ENCODE assay signal across 10 mouse cellular contexts in the genomic region with DNA sequence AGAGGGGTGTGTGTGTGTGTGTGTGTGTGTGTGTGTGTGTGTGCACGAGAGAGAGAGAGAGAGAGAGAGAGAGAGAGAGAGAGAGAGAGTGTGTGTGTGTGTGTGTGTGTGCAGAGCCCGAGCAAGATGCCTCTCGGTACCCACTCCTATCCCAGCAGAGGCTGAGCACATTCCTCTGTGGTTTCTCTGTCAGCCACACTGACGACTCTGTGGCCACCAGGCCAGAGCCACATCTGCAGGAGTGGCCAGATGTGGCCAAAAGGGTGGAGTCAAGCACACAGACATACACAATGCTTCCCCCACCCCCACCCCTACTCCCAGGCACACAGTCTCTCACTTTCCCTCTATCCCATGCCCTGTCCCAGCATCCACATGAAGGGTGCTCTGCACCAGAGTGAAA. TPM values are rescaled to one million over a fixed set of nuclear protein-coding genes. Genes with fewer than 3 reads are reported as not detected.
DNase-seq lines count a peak whose midpoint lies in the region; ATAC-seq and TF ChIP-seq lines count a peak whose summit lies in the region.
"Had no signal": no experiment of that assay in that cellular context is flagged by ENCODE, and none has a peak within 500 bp of the region (broad histone marks: within the 10 kb centered on the region; RNA-seq: fewer than 3 reads in every experiment).

No protein-coding gene starts in this region.

- H3K79me2 ChIP-seq in C2C12 (ENCODE audit: control insufficient read depth, insufficient read depth), result peaks cover 50% of the 10 kb centered on the region

- peak overlapping the region; percentile 58 for H3ac ChIP-seq in C2C12 (ENCODE audit: control insufficient read depth, insufficient read length, low read depth)

- H3K4me1 ChIP-seq in hindbrain, embryonic 10.5 days (replicated peaks), result peaks cover 60% of the 10 kb centered on the region
- peaks cover 10% of the 10 kb centered on the region; the same call in 1 of the 2 replicates for H3K4me1 ChIP-seq in hindbrain, embryonic 11.5 days (replicated peaks; ENCODE audit: control insufficient read depth, insufficient read depth, low read length)
- H3K4me1 ChIP-seq in hindbrain, embryonic 16.5 days (ENCODE audit: control insufficient read depth, insufficient read depth, low read depth, low read length), result peaks cover 34% of the 10 kb centered on the region

- H3K27me3 ChIP-seq in hindbrain, embryonic 10.5 days (ENCODE audit: insufficient read depth, poor library complexity, severe bottlenecking), result no peaks in the 10 kb centered on the region
- no peaks in the 10 kb centered on the region for H3K27me3 ChIP-seq in hindbrain, embryonic 11.5 days (ENCODE audit: control insufficient read depth, insufficient read depth, low read length)
- no peaks in the 10 kb centered on the region for H3K27me3 ChIP-seq in C2C12 (ENCODE audit: control insufficient read depth, insufficient read depth, insufficient read length)
- H3K27me3 ChIP-seq in hindbrain, embryonic 16.5 days (replicated peaks; ENCODE audit: control insufficient read depth, insufficient read depth, low read length), result no peaks in the 10 kb centered on the region

- peak overlapping the region; percentile 81 for H3K27ac ChIP-seq in hindbrain, embryonic 10.5 days
- no peak overlapping the region; the same call in 1 of the 2 replicates for H3K27ac ChIP-seq in hindbrain, embryonic 11.5 days (ENCODE audit: low read depth, low read length)
- no peak overlapping the region for H3K27ac ChIP-seq in hindbrain, embryonic 16.5 days (ENCODE audit: low read depth, low read length)

- ATAC-seq in hindbrain, embryonic 11.5 days (ENCODE audit: low FRiP score), result no peak
- 0 out of 2 replicates have a peak, but pooled peaks have one; percentile 32 for ATAC-seq in hindbrain, embryonic 16.5 days

- no peak overlapping the region for H3K4me2 ChIP-seq in hindbrain, embryonic 11.5 days (replicated peaks; ENCODE audit: low read depth, low read length)
- no peak overlapping the region for H3K4me2 ChIP-seq in hindbrain, embryonic 16.5 days (ENCODE audit: low read length)

- TF ChIP-seq CTCF in C2C12 (IDR thresholded peaks at IDR 0.05; ENCODE audit: control insufficient read depth, insufficient read depth, insufficient read length), result no peak

- no peak for DNase-seq in hindbrain, embryonic 10.5 days (ENCODE audit: low spot score)
- DNase-seq in hindbrain, embryonic 11.5 days (ENCODE audit: low spot score), result no peak
- DNase-seq in 3134 (ENCODE audit: extremely low read depth, insufficient read length, low spot score), result peak; percentile 81
- DNase-seq in adrenal gland, postnatal 4 days (ENCODE audit: low spot score in 2 of 2), result no peak
- DNase-seq in urinary bladder, adult 18-20 months (ENCODE audit: low spot score in 2 of 2), result no peak
- no peak for DNase-seq in B cell, adult 2 months
- DNase-seq: adrenal gland, postnatal 10 days; gastrocnemius, postnatal 36 days had no signal

- H3K9me3 ChIP-seq in hindbrain, embryonic 10.5 days, result no peaks in the 10 kb centered on the region
- H3K9me3 ChIP-seq in hindbrain, embryonic 11.5 days (ENCODE audit: control insufficient read depth, low read length), result no peaks in the 10 kb centered on the region
- no peaks in the 10 kb centered on the region for H3K9me3 ChIP-seq in hindbrain, embryonic 16.5 days (ENCODE audit: control insufficient read depth, low read length)

- H3K4me3 ChIP-seq in hindbrain, embryonic 10.5 days, result 0 out of 2 replicates have a peak overlapping the region, but pooled peaks have one; percentile 22
- H3K4me3 ChIP-seq in hindbrain, embryonic 11.5 days (ENCODE audit: low read depth, low read length), result no peak overlapping the region
- H3K4me3 ChIP-seq in C2C12 (ENCODE audit: insufficient read depth, poor library complexity, severe bottlenecking), result no peak overlapping the region
- H3K4me3 ChIP-seq in hindbrain, embryonic 16.5 days (ENCODE audit: low read length), result no peak overlapping the region

- H3K36me3 ChIP-seq in hindbrain, embryonic 10.5 days, result peaks cover 44% of the 10 kb centered on the region
- H3K36me3 ChIP-seq in hindbrain, embryonic 11.5 days (ENCODE audit: control insufficient read depth, insufficient read depth, low read length), result peaks cover 7% of the 10 kb centered on the region
- peaks cover 20% of the 10 kb centered on the region for H3K36me3 ChIP-seq in C2C12 (ENCODE audit: control insufficient read depth, insufficient read depth)
- H3K36me3 ChIP-seq in hindbrain, embryonic 16.5 days (ENCODE audit: control insufficient read depth, insufficient read depth, low read length), result peaks cover 9% of the 10 kb centered on the region

- no peak overlapping the region for H3K9ac ChIP-seq in hindbrain, embryonic 11.5 days (ENCODE audit: low read depth, low read length)
- H3K9ac ChIP-seq in hindbrain, embryonic 16.5 days (ENCODE audit: low read depth, low read length), result no peak overlapping the region

- 38% methylated on average over 4 of the region's 4 CpGs for WGBS in hindbrain, embryonic 10.5 days
- 13% methylated on average over 1 of the region's 4 CpGs for WGBS in hindbrain, embryonic 11.5 days
- 26% methylated on average over 3 of the region's 4 CpGs for whole genome bisulfite sequencing in hindbrain, embryonic 16.5 days

- peaks cover 9% of the 10 kb centered on the region for H3K79me3 ChIP-seq in C2C12 (ENCODE audit: low read depth)

TF ChIP-seq in C2C12, 6 proteins besides CTCF, POLR2A, EP300 and RAD21:
- no peak for TF ChIP-seq FOSL1 (IDR thresholded peaks at IDR 0.05; ENCODE audit: insufficient read depth, low read length, poor library complexity, severe bottlenecking)
- peak; percentile 37 for TF ChIP-seq MAX (IDR thresholded peaks at IDR 0.05)
- no peak for TF ChIP-seq USF1 (IDR thresholded peaks at IDR 0.05; ENCODE audit: low read depth)
- TF ChIP-seq MYOG (IDR thresholded peaks at IDR 0.05; ENCODE audit: control insufficient read depth, extremely low read depth, insufficient read length), result no peak
- TF ChIP-seq MYOD1 (IDR thresholded peaks at IDR 0.05; ENCODE audit: control insufficient read depth, insufficient read length, low read depth), result peak; percentile 68
- no peak for TF ChIP-seq CEBPB (IDR thresholded peaks at IDR 0.05; ENCODE audit: low read depth)
TF ChIP-seq in C2C12: peak in this region for 2.

RNA-seq across cellular contexts. Expression of gene G6pc3, which starts 19.4 kb away (rescaled TPM):
- polyA plus RNA-seq in hindbrain, embryonic 10.5 days (2016; fragmentation: Nextera tagmentation; extraction: Ambion mirVana), result 32.3 and 37.8 TPM in 2 replicates
- polyA plus RNA-seq in hindbrain, embryonic 11.5 days (2014; fragmentation: Nextera tagmentation; extraction: Ambion mirVana), result 28.8 and 31.9 TPM in 2 replicates
- 40.4 TPM for polyA plus RNA-seq in C2C12 (2012; fragmentation: generic; extraction: Trizol)
- 44.3 and 45.9 TPM in 2 replicates for polyA plus RNA-seq in hindbrain, embryonic 16.5 days (2015; fragmentation: Nextera tagmentation; extraction: Ambion mirVana)
- 10 to 100 TPM; 86.3 to 93.3 TPM for total RNA-seq in adrenal gland, postnatal 4 days (2021)

RNA-seq across cellular contexts. Expression of gene Hdac5, which starts 21.1 kb away (rescaled TPM):
- polyA plus RNA-seq in hindbrain, embryonic 10.5 days (2016; fragmentation: Nextera tagmentation; extraction: Ambion mirVana), result 70.3 and 101 TPM in 2 replicates
- 32.2 and 36.6 TPM in 2 replicates for polyA plus RNA-seq in hindbrain, embryonic 11.5 days (2014; fragmentation: Nextera tagmentation; extraction: Ambion mirVana)
- 74.9 TPM for polyA plus RNA-seq in C2C12 (2012; fragmentation: generic; extraction: Trizol)
- 75.8 and 83.0 TPM in 2 replicates for polyA plus RNA-seq in hindbrain, embryonic 16.5 days (2015; fragmentation: Nextera tagmentation; extraction: Ambion mirVana)
- 100 to 1,000 TPM; 123 to 125 TPM for total RNA-seq in adrenal gland, postnatal 4 days (2021)

RNA-seq across cellular contexts. Expression of gene Lsm12, which starts 23.8 kb away (rescaled TPM):
- polyA plus RNA-seq in hindbrain, embryonic 10.5 days (2016; fragmentation: Nextera tagmentation; extraction: Ambion mirVana), result 119 and 148 TPM in 2 replicates
- polyA plus RNA-seq in hindbrain, embryonic 11.5 days (2014; fragmentation: Nextera tagmentation; extraction: Ambion mirVana), result 76.0 and 80.1 TPM in 2 replicates
- polyA plus RNA-seq in C2C12 (2012; fragmentation: generic; extraction: Trizol), result 43.0 TPM
- 99.0 and 116 TPM in 2 replicates for polyA plus RNA-seq in hindbrain, embryonic 16.5 days (2015; fragmentation: Nextera tagmentation; extraction: Ambion mirVana)
- total RNA-seq in adrenal gland, postnatal 4 days (2021), result 10 to 100 TPM; 83.5 to 83.6 TPM

RNA-seq across cellular contexts. Expression of gene BC030867, which starts 39.8 kb away (rescaled TPM):
- polyA plus RNA-seq in hindbrain, embryonic 10.5 days (2016; fragmentation: Nextera tagmentation; extraction: Ambion mirVana), result 20.9 and 28.3 TPM in 2 replicates
- polyA plus RNA-seq in hindbrain, embryonic 11.5 days (2014; fragmentation: Nextera tagmentation; extraction: Ambion mirVana), result 13.2 and 14.0 TPM in 2 replicates
- 12.0 TPM for polyA plus RNA-seq in C2C12 (2012; fragmentation: generic; extraction: Trizol)
- polyA plus RNA-seq in hindbrain, embryonic 16.5 days (2015; fragmentation: Nextera tagmentation; extraction: Ambion mirVana), result 2.9 and 3.6 TPM in 2 replicates
- total RNA-seq in adrenal gland, postnatal 4 days (2021), result 1 to 10 TPM; 4.8 to 6.0 TPM
- total RNA-seq: gastrocnemius, postnatal 36 days had no signal

RNA-seq across cellular contexts. Expression of gene Tmem101, which starts 52.6 kb away (rescaled TPM):
- 36.1 and 41.2 TPM in 2 replicates for polyA plus RNA-seq in hindbrain, embryonic 10.5 days (2016; fragmentation: Nextera tagmentation; extraction: Ambion mirVana)
- 33.2 and 34.4 TPM in 2 replicates for polyA plus RNA-seq in hindbrain, embryonic 11.5 days (2014; fragmentation: Nextera tagmentation; extraction: Ambion mirVana)
- 25.1 TPM for polyA plus RNA-seq in C2C12 (2012; fragmentation: generic; extraction: Trizol)
- 42.2 and 47.7 TPM in 2 replicates for polyA plus RNA-seq in hindbrain, embryonic 16.5 days (2015; fragmentation: Nextera tagmentation; extraction: Ambion mirVana)
- total RNA-seq in adrenal gland, postnatal 4 days (2021), result 10 to 100 TPM; 21.8 to 22.5 TPM
